In genomic region chr9:43240594-43240900, GRCm38 (mm10) we compare ENCODE assay signal across 8 mouse cellular contexts. TPM values are rescaled to one million over a fixed set of nuclear protein-coding genes. Genes with fewer than 3 reads are reported as not detected.
DNase-seq lines count a peak whose midpoint lies in the region; ATAC-seq and TF ChIP-seq lines count a peak whose summit lies in the region.

No protein-coding gene starts in this region.

- peaks cover 26% of the 10 kb centered on the region for H3K4me1 ChIP-seq in kidney, adult 2 months (ENCODE audit: control insufficient read depth, insufficient read depth, low read length)
- H3K4me1 ChIP-seq in embryonic facial prominence, embryonic 14.5 days (ENCODE audit: control insufficient read depth, insufficient read depth, low read length): peaks cover 30% of the 10 kb centered on the region
- peaks cover 12% of the 10 kb centered on the region for H3K4me1 ChIP-seq in hindbrain, embryonic 16.5 days (ENCODE audit: control insufficient read depth, insufficient read depth, low read depth, low read length)
- peaks cover 29% of the 10 kb centered on the region for H3K4me1 ChIP-seq in midbrain, embryonic 12.5 days

- H3K9ac ChIP-seq in embryonic facial prominence, embryonic 14.5 days (ENCODE audit: low read depth, low read length): peak overlapping the region; percentile 92
- H3K9ac ChIP-seq in hindbrain, embryonic 16.5 days (ENCODE audit: low read depth, low read length): no peak overlapping the region
- 0 out of 2 replicates have a peak overlapping the region, but pooled peaks have one; percentile 63 for H3K9ac ChIP-seq in midbrain, embryonic 12.5 days (replicated peaks)

- peak overlapping the region; percentile 56 for H3K4me2 ChIP-seq in embryonic facial prominence, embryonic 14.5 days (ENCODE audit: low read depth, low read length)
- peak overlapping the region; percentile 86 for H3K4me2 ChIP-seq in hindbrain, embryonic 16.5 days (ENCODE audit: low read length)
- H3K4me2 ChIP-seq in midbrain, embryonic 12.5 days (replicated peaks): peak overlapping the region; percentile 83

- H3K4me3 ChIP-seq in kidney, adult 2 months (ENCODE audit: insufficient read depth, low read depth, low read length): no peak overlapping the region
- peak overlapping the region; percentile 96 for H3K4me3 ChIP-seq in embryonic facial prominence, embryonic 14.5 days (ENCODE audit: low read depth, low read length)
- H3K4me3 ChIP-seq in hindbrain, embryonic 16.5 days (ENCODE audit: low read length): no peak overlapping the region
- no peak overlapping the region for H3K4me3 ChIP-seq in midbrain, embryonic 12.5 days

- no peaks in the 10 kb centered on the region for H3K27me3 ChIP-seq in kidney, adult 2 months (replicated peaks; ENCODE audit: control insufficient read depth, insufficient read depth, low read length)
- no peaks in the 10 kb centered on the region for H3K27me3 ChIP-seq in embryonic facial prominence, embryonic 14.5 days (replicated peaks; ENCODE audit: control insufficient read depth, insufficient read depth, low read length)
- H3K27me3 ChIP-seq in hindbrain, embryonic 16.5 days (replicated peaks; ENCODE audit: control insufficient read depth, insufficient read depth, low read length): peaks cover 19% of the 10 kb centered on the region
- H3K27me3 ChIP-seq in midbrain, embryonic 12.5 days: peaks cover 56% of the 10 kb centered on the region

- no peak for DNase-seq in kidney, adult 2 months
- DNase-seq in kidney, adult 8-10 months: no peak
- no peak for DNase-seq in embryonic facial prominence, embryonic 14.5 days (ENCODE audit: low spot score)
- DNase-seq in ovary, postnatal 36 days (ENCODE audit: low spot score): no peak
- DNase-seq in urinary bladder, postnatal 14 days (ENCODE audit: low spot score): no peak
- no peak for DNase-seq in lung, postnatal 10 days

- no peak; the same call in 1 of the 2 replicates for ATAC-seq in embryonic facial prominence, embryonic 14.5 days (ENCODE audit: low read depth)
- no peak for ATAC-seq in hindbrain, embryonic 16.5 days
- ATAC-seq in midbrain, embryonic 12.5 days (ENCODE audit: low FRiP score, low read depth): no peak

- H3K36me3 ChIP-seq in kidney, adult 2 months (ENCODE audit: control insufficient read depth, insufficient read depth, low read length): no peaks in the 10 kb centered on the region
- H3K36me3 ChIP-seq in embryonic facial prominence, embryonic 14.5 days (ENCODE audit: control insufficient read depth, insufficient read depth, low read length): 0 out of 2 replicates have a peak, but pooled peaks cover 10% of the 10 kb centered on the region
- no peaks in the 10 kb centered on the region for H3K36me3 ChIP-seq in hindbrain, embryonic 16.5 days (ENCODE audit: control insufficient read depth, insufficient read depth, low read length)
- H3K36me3 ChIP-seq in midbrain, embryonic 12.5 days: no peaks in the 10 kb centered on the region

- no peak for TF ChIP-seq CTCF in kidney, adult 2 months (conservative IDR thresholded peaks at IDR 0.05; ENCODE audit: insufficient read depth, insufficient read length, low read depth, low read length)

- H3K9me3 ChIP-seq in embryonic facial prominence, embryonic 14.5 days (ENCODE audit: control insufficient read depth, low read length): no peaks in the 10 kb centered on the region
- H3K9me3 ChIP-seq in hindbrain, embryonic 16.5 days (ENCODE audit: control insufficient read depth, low read length): no peaks in the 10 kb centered on the region
- no peaks in the 10 kb centered on the region for H3K9me3 ChIP-seq in midbrain, embryonic 12.5 days

- no peak for TF ChIP-seq POLR2A in kidney, adult 2 months (IDR thresholded peaks at IDR 0.05; ENCODE audit: low read depth, low read length)

- peak overlapping the region; percentile 14 for H3K27ac ChIP-seq in kidney, adult 2 months (ENCODE audit: insufficient read depth, low read depth, low read length)
- peak overlapping the region; percentile 92 for H3K27ac ChIP-seq in embryonic facial prominence, embryonic 14.5 days (replicated peaks; ENCODE audit: low read depth, low read length)
- no peak overlapping the region for H3K27ac ChIP-seq in hindbrain, embryonic 16.5 days (ENCODE audit: low read depth, low read length)
- H3K27ac ChIP-seq in midbrain, embryonic 12.5 days (replicated peaks): 0 out of 2 replicates have a peak overlapping the region, but pooled peaks have one; percentile 17

- WGBS in kidney, adult 2 months: 84% methylated on average over 2 of the region's 2 CpGs
- 37% methylated on average over 2 of the region's 2 CpGs for WGBS in embryonic facial prominence, embryonic 14.5 days
- WGBS in hindbrain, embryonic 16.5 days: 47% methylated on average over 2 of the region's 2 CpGs
- 50% methylated on average over 2 of the region's 2 CpGs for WGBS in midbrain, embryonic 12.5 days

RNA-seq across cellular contexts. Expression of gene Oaf, which starts 0.8 kb away (rescaled TPM):
- 60.8 and 61.1 TPM in 2 replicates for polyA plus RNA-seq in kidney, adult 2 months (2012; rRNA removed)
- polyA plus RNA-seq in embryonic facial prominence, embryonic 14.5 days (2014; fragmentation: Nextera tagmentation; extraction: Ambion mirVana): 118 and 123 TPM in 2 replicates
- polyA plus RNA-seq in hindbrain, embryonic 16.5 days (2015; fragmentation: Nextera tagmentation; extraction: Ambion mirVana): 4.1 and 7.0 TPM in 2 replicates
- 18.3 and 30.9 TPM in 2 replicates for polyA plus RNA-seq in midbrain, embryonic 12.5 days (2016; fragmentation: Nextera tagmentation; extraction: Ambion mirVana)

RNA-seq across cellular contexts. Expression of gene Pou2f3, which starts 30.4 kb away (rescaled TPM):
- 0.14 and 0.22 TPM in 2 replicates for polyA plus RNA-seq in kidney, adult 2 months (2012; rRNA removed)
- 3.8 and 4.5 TPM in 2 replicates for polyA plus RNA-seq in embryonic facial prominence, embryonic 14.5 days (2014; fragmentation: Nextera tagmentation; extraction: Ambion mirVana)
- polyA plus RNA-seq in hindbrain, embryonic 16.5 days (2015; fragmentation: Nextera tagmentation; extraction: Ambion mirVana): 0.11 TPM in 1 of 2 replicates, not detected in the other
- polyA plus RNA-seq in midbrain, embryonic 12.5 days (2016; fragmentation: Nextera tagmentation; extraction: Ambion mirVana): not detected in 2 replicates
